ENCODE assay signal across 10 mouse cellular contexts in the genomic region with DNA sequence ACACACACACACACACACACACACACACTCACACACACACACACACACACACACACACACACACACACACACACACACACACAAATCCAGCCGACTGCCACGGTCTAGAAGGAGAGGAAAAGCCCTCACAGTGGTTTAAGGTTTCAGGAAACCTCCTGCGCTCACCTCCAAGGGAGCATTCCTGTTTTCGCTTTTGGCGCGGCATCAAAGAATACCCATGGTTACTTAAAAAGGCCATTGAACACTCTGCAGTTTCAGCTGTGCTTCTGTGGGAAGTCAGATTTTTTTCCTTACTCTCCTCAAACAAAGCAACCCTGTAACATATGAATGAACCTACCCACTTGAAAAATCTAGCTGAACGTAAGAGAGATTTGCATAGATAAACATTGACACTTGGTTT.
DNase-seq lines count a peak whose midpoint lies in the region; ATAC-seq and TF ChIP-seq lines count a peak whose summit lies in the region.
"Had no signal": no experiment of that assay in that cellular context is flagged by ENCODE, and none has a peak within 500 bp of the region (broad histone marks: within the 10 kb centered on the region; RNA-seq: fewer than 3 reads in every experiment).

No protein-coding gene starts in this region.

- H3K36me3 ChIP-seq in hindbrain, embryonic 14.5 days (replicated peaks; ENCODE audit: control insufficient read depth, insufficient read depth), result no peaks in the 10 kb centered on the region
- no peaks in the 10 kb centered on the region for H3K36me3 ChIP-seq in hindbrain, embryonic 13.5 days
- no peaks in the 10 kb centered on the region for H3K36me3 ChIP-seq in kidney, embryonic 14.5 days (ENCODE audit: control insufficient read depth, insufficient read depth, low read length)
- no peaks in the 10 kb centered on the region for H3K36me3 ChIP-seq in lung, postnatal 0 days (ENCODE audit: insufficient read depth, low read length)
- H3K36me3 ChIP-seq: hindbrain, embryonic 15.5 days had no signal

- 26% methylated on average over 7 of the region's 7 CpGs for WGBS in hindbrain, embryonic 14.5 days
- 39% methylated on average over 7 of the region's 7 CpGs for WGBS in hindbrain, embryonic 13.5 days
- 2% methylated on average over 7 of the region's 7 CpGs for WGBS in kidney, embryonic 14.5 days
- 7% methylated on average over 7 of the region's 7 CpGs for WGBS in lung, postnatal 0 days

- TF ChIP-seq EP300 in lung, postnatal 0 days (IDR thresholded peaks at IDR 0.05), result no peak

- H3K9me3 ChIP-seq in hindbrain, embryonic 14.5 days (ENCODE audit: control insufficient read depth, low read length), result no peaks in the 10 kb centered on the region
- H3K9me3 ChIP-seq in hindbrain, embryonic 13.5 days, result no peaks in the 10 kb centered on the region
- no peaks in the 10 kb centered on the region for H3K9me3 ChIP-seq in kidney, embryonic 14.5 days (ENCODE audit: control insufficient read depth, low read length)
- no peaks in the 10 kb centered on the region for H3K9me3 ChIP-seq in lung, postnatal 0 days (ENCODE audit: low read length)
- H3K9me3 ChIP-seq: forebrain, embryonic 13.5 days; hindbrain, embryonic 15.5 days had no signal

- TF ChIP-seq POLR2A in brain, embryonic 14.5 days (IDR thresholded peaks at IDR 0.05; ENCODE audit: borderline replicate concordance, extremely low read depth, insufficient read depth, insufficient read length, poor library complexity, severe bottlenecking), result no peak

- no peak overlapping the region for H3K4me3 ChIP-seq in hindbrain, embryonic 14.5 days (replicated peaks; ENCODE audit: low read length)
- H3K4me3 ChIP-seq in hindbrain, embryonic 13.5 days, result no peak overlapping the region
- no peak overlapping the region for H3K4me3 ChIP-seq in kidney, embryonic 14.5 days (ENCODE audit: low read length)
- no peak overlapping the region for H3K4me3 ChIP-seq in lung, postnatal 0 days (ENCODE audit: low read depth, low read length)
- H3K4me3 ChIP-seq: forebrain, embryonic 13.5 days; hindbrain, embryonic 15.5 days had no signal

- H3K9ac ChIP-seq in hindbrain, embryonic 14.5 days, result no peak overlapping the region
- no peak overlapping the region for H3K9ac ChIP-seq in hindbrain, embryonic 13.5 days
- no peak overlapping the region for H3K9ac ChIP-seq in kidney, embryonic 14.5 days (ENCODE audit: low read depth, low read length)
- H3K9ac ChIP-seq in lung, postnatal 0 days (replicated peaks; ENCODE audit: low read depth), result no peak overlapping the region
- H3K9ac ChIP-seq: forebrain, embryonic 13.5 days; hindbrain, embryonic 15.5 days had no signal

- DNase-seq in hindbrain, embryonic 14.5 days (ENCODE audit: low spot score), result peak; percentile 66
- peak; percentile 83 for DNase-seq in brain, embryonic 14.5 days (ENCODE audit: low read depth)
- DNase-seq in lung, postnatal 0 days (ENCODE audit: low spot score), result peak; percentile 90
- no peak for DNase-seq in gastrocnemius, postnatal 25 days
- DNase-seq in layer of hippocampus, postnatal 25 days (ENCODE audit: extremely low spot score in 1 of 2, low spot score in 1 of 2), result no peak

- H3K4me2 ChIP-seq in hindbrain, embryonic 14.5 days (replicated peaks), result no peak overlapping the region
- H3K4me2 ChIP-seq in hindbrain, embryonic 13.5 days, result no peak overlapping the region
- 0 out of 2 replicates have a peak overlapping the region, but pooled peaks have one; percentile 19 for H3K4me2 ChIP-seq in kidney, embryonic 14.5 days (replicated peaks; ENCODE audit: low read depth, low read length)
- no peak overlapping the region for H3K4me2 ChIP-seq in lung, postnatal 0 days (replicated peaks; ENCODE audit: low read depth, low read length)
- H3K4me2 ChIP-seq: forebrain, embryonic 13.5 days; hindbrain, embryonic 15.5 days had no signal

- H3K27me3 ChIP-seq in hindbrain, embryonic 14.5 days (ENCODE audit: control insufficient read depth, insufficient read depth, low read length), result no peaks in the 10 kb centered on the region
- H3K27me3 ChIP-seq in hindbrain, embryonic 13.5 days, result no peaks in the 10 kb centered on the region
- no peaks in the 10 kb centered on the region for H3K27me3 ChIP-seq in kidney, embryonic 14.5 days (ENCODE audit: control insufficient read depth, insufficient read depth, low read length)
- H3K27me3 ChIP-seq in lung, postnatal 0 days (replicated peaks; ENCODE audit: insufficient read depth, low read length), result no peaks in the 10 kb centered on the region
- H3K27me3 ChIP-seq: forebrain, embryonic 13.5 days; hindbrain, embryonic 15.5 days had no signal

- TF ChIP-seq CTCF in brain, embryonic 14.5 days (IDR thresholded peaks at IDR 0.05; ENCODE audit: borderline replicate concordance, extremely low read depth, insufficient read depth, insufficient read length), result no peak
- no peak for TF ChIP-seq CTCF in lung, postnatal 0 days (IDR thresholded peaks at IDR 0.05)

- H3K27ac ChIP-seq in hindbrain, embryonic 14.5 days, result no peak overlapping the region
- no peak overlapping the region for H3K27ac ChIP-seq in hindbrain, embryonic 13.5 days
- H3K27ac ChIP-seq in kidney, embryonic 14.5 days (ENCODE audit: low read depth, low read length), result no peak overlapping the region
- no peak overlapping the region for H3K27ac ChIP-seq in lung, postnatal 0 days (ENCODE audit: low read length)
- H3K27ac ChIP-seq: forebrain, embryonic 13.5 days; hindbrain, embryonic 15.5 days had no signal

- no peak for ATAC-seq in hindbrain, embryonic 14.5 days (ENCODE audit: low FRiP score)
- ATAC-seq in hindbrain, embryonic 13.5 days (ENCODE audit: low FRiP score), result no peak
- ATAC-seq in kidney, embryonic 14.5 days (ENCODE audit: low FRiP score, low TSS enrichment), result peak; percentile 75
- peak; percentile 89 for ATAC-seq in lung, postnatal 0 days
- ATAC-seq in inflammation-experienced regulatory T-cells, adult 6 months, result no peak
- ATAC-seq: forebrain, embryonic 13.5 days had no signal

- H3K4me1 ChIP-seq in hindbrain, embryonic 14.5 days (replicated peaks; ENCODE audit: control insufficient read depth, insufficient read depth, low read length), result no peaks in the 10 kb centered on the region
- H3K4me1 ChIP-seq in hindbrain, embryonic 13.5 days (replicated peaks), result 0 out of 2 replicates have a peak, but pooled peaks cover 4% of the 10 kb centered on the region
- H3K4me1 ChIP-seq in kidney, embryonic 14.5 days (ENCODE audit: control insufficient read depth, insufficient read depth, low read length), result peaks cover 14% of the 10 kb centered on the region; the same call in 1 of the 2 replicates
- H3K4me1 ChIP-seq in lung, postnatal 0 days (ENCODE audit: insufficient read depth, low read depth, low read length), result no peaks in the 10 kb centered on the region
- H3K4me1 ChIP-seq: forebrain, embryonic 13.5 days; hindbrain, embryonic 15.5 days had no signal

Comparison
In these comparisons a context has a peak if more than half of its experiments do, and no peak if none do; other contexts are left out.
1. ATAC-seq: peak in kidney, embryonic 14.5 days (single experiment) and lung, postnatal 0 days (single experiment); none in hindbrain, embryonic 14.5 days (single experiment), hindbrain, embryonic 13.5 days (single experiment) and inflammation-experienced regulatory T-cells, adult 6 months (single experiment).
2. DNase-seq: peak in hindbrain, embryonic 14.5 days (single experiment), brain, embryonic 14.5 days (single experiment) and lung, postnatal 0 days (single experiment); none in gastrocnemius, postnatal 25 days (single experiment) and layer of hippocampus, postnatal 25 days (0 of 2).